Mouse (Mus musculus) bone marrow, adult 2 months (tissue): ENCODE data around the gene Ankrd44. TPM values are rescaled to one million over a fixed set of nuclear protein-coding genes. Genes with fewer than 3 reads are reported as not detected.

ENCODE experiments used
- H3K27ac ChIP-seq: fragments of 200-500 bp; 2 replicates; pipeline ENCODE4 v1.5.1; 2012; ENCODE audit warnings: low read depth, mild to moderate bottlenecking, control low read depth, inconsistent platforms, low read length; ENCODE audit not compliant: control insufficient read depth, poor library complexity, insufficient read depth
- H3K4me1 ChIP-seq: fragments of 200-500 bp; 2 replicates; pipeline ENCODE4 v1.6.1; 2011; ENCODE audit warnings: low read length; ENCODE audit not compliant: control insufficient read depth, insufficient read depth
- H3K4me3 ChIP-seq: fragments of 200-500 bp; replicated peaks from 2 replicates; pipeline ENCODE3; 2011; ENCODE audit warnings: mild to moderate bottlenecking, low read depth, low read length, control low read depth; ENCODE audit not compliant: control insufficient read depth
- CTCF ChIP-seq: fragments of 200-500 bp; IDR thresholded peaks from 2 replicates; pipeline ENCODE4 v1.5.1; 2011; ENCODE audit warnings: low read length, control low read depth; ENCODE audit not compliant: control insufficient read depth, insufficient read depth
- POLR2A ChIP-seq: fragments of 200-500 bp; IDR thresholded peaks from 2 replicates; pipeline ENCODE4 v1.6.1; 2011; ENCODE audit warnings: low read depth, mild to moderate bottlenecking, control low read depth, low read length, borderline replicate concordance; ENCODE audit not compliant: control insufficient read depth
- WGBS: fragments of 180-500 bp; shearing (Covaris S2); methylation state at CpG from one replicate; pipeline ENCODE4 v1.1.7; 2018; 5-methylcytosine and 5-hydroxymethylcytosine counted together
- polyA plus RNA-seq: library from polyadenylated mRNA; stranded (reverse); fragments of >200 nt; gene quantifications from 2 replicates; pipeline ENCODE4 v1.2.4, GENCODE M21; 2011; ENCODE audit warnings: low replicate concordance; ENCODE audit not compliant: missing spikeins, insufficient read depth, insufficient read length

Gene Ankrd44
- polyA plus RNA-seq, 1 experiment, result 47.3 TPM

- H3K4me3 ChIP-seq, result no peak overlapping the region
- no peak for TF ChIP-seq POLR2A
- no peak for TF ChIP-seq CTCF
- 11% methylated on average over 5 of the region's 5 CpGs for WGBS
- H3K27ac ChIP-seq, result no peak overlapping the region
- H3K4me1 ChIP-seq, result peaks cover 4% of the 10 kb centered on the region
Measured at GRCm38 (mm10) chr1:54888449-54888848, 37.7 kb downstream of the Ankrd44 start.

DNA sequence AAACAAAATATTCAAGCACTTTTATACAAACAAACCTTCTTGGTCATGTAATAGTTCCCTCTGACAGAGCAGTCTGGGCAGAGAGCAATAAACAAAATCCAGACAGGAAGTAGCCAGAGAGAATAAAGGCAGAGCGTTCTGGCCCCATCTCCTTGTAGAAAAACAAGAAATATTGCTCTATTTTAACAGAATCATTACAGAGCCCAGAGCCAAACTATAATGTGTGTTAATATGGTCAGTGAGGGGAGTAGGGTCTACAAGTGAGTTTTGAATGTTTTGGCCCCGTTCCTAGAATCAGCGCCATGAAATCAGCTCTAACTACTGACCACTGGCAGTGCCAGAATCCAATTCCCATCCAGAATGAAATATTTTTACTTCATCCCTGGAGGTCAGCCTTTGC, 38.3 kb downstream of the Ankrd44 start:
- 61% methylated on average over 3 of the region's 3 CpGs for WGBS
- no peak overlapping the region for H3K27ac ChIP-seq

GRCm38 (mm10) chr1:54882856-54883467, 43.2 kb downstream of the Ankrd44 start:
- whole genome bisulfite sequencing, result 53% methylated on average over 2 of the region's 2 CpGs
- TF ChIP-seq CTCF (no peak), POLR2A (no peak)

More for the DNA sequence above, 38.3 kb downstream of the Ankrd44 start:
- Histone ChIP-seq H3K4me3 (no peak overlapping the region), H3K4me1 (peaks cover 4% of the 10 kb centered on the region)
- TF ChIP-seq POLR2A, result no peak
- no peak for TF ChIP-seq CTCF

DNA sequence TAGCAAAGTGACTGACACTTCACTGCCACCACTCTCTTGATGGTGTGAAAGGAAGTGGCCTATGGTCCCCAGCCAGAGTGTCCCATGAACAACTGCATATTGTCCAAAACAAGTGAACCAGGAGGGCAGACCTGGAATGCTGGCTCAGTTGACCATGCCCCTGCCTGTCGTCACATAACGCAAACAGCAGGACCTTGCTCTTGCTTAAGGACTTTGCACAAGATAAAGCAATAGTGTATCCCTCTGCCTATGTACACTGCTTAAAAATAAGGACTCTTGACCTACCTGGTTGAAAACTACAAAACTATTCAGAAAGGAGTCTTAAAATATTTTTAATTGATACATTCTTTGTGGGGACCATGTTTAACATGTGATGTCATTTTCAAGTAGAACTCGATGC, 44.7 kb downstream of the Ankrd44 start:
- Histone ChIP-seq H3K27ac (no peak overlapping the region), H3K4me1 (peaks cover 1% of the 10 kb centered on the region), H3K4me3 (no peak overlapping the region)
- TF ChIP-seq POLR2A, result no peak
- TF ChIP-seq CTCF, result no peak
- WGBS, result 59% methylated on average over 3 of the region's 3 CpGs

More at GRCm38 (mm10) chr1:54882856-54883467, 43.2 kb downstream of the Ankrd44 start:
- Histone ChIP-seq H3K27ac (no peak overlapping the region), H3K4me3 (no peak overlapping the region), H3K4me1 (peaks cover 1% of the 10 kb centered on the region)

DNA sequence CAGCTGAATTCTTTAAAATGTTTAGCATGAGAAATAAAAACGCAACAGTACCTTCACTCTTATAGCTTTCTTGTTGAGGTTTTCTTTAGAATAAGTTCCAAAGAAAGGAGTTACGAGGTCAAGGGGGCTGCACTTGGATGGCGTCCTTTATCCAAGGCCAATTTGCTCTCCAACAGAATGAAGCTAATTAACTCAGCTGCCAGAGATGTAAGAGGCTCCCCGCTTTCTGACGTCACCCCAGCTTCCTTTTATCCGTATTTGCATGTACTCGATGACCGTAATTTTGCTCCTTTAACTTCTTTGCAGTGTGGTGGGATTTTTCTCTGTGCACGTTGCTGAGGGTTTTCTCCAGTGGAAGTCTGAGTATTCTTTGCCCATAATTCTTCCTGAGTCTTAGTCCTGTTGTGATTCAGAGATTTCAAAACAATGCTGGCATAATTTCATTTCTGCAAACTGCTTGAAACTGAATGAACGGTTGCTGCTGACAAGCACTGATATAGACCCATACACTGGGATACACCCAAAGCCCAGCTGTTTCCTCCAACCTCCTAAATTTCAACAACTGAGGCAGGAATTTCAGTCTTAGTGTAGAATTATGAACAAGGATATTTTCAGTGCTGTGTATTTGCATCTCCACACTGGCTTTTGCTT, 48.6 kb downstream of the Ankrd44 start:
- 56% methylated on average over 10 of the region's 10 CpGs for WGBS
- Histone ChIP-seq H3K4me3 (no peak overlapping the region), H3K27ac (no peak overlapping the region), H3K4me1 (peaks cover 4% of the 10 kb centered on the region)
- TF ChIP-seq CTCF, result no peak
- no peak for TF ChIP-seq POLR2A

DNA sequence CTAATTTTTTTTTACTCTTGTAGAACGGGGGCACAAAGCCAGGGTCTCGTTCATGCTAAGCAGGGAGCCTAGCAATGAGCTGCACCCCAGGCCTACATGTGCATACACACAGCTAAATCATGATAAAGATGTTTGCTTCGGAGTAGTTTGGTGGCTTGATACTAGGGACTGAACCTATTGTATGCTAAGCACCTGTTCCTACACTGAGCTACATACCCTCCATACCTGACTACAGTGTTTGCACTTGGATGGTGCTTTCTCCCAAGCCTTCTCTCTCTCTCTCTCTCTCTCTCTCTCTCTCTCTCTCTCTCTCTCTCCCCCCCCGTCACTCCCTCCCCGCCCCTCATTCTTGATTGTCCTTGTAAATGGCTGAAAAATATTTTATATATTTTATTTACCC, 49.2 kb downstream of the Ankrd44 start:
- 86% methylated on average over 5 of the region's 5 CpGs for WGBS
- TF ChIP-seq CTCF (no peak), POLR2A (no peak)

DNA sequence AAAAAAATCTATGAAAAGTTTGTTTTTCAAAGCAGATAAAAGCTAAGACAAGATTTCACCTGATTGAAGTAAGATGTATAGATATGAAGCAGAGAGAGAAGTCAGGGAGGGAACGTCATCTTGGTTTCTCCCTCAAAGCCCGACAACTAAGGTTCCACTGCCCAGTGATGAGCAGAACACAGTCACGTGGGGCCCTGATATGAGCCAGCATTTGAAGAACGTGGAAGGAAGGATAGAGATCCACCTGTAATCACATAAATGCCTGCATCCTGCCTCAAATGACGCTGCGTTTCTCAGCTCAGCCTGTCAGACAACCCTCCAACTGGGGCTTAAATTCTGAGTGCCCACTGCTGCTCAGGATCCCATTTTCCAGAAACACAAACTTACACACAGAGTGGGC, 52.1 kb downstream of the Ankrd44 start:
- WGBS, result 22% methylated on average over 6 of the region's 6 CpGs
- no peak overlapping the region for H3K27ac ChIP-seq
- TF ChIP-seq POLR2A (no peak), CTCF (no peak)
- H3K4me1 ChIP-seq, result peaks cover 7% of the 10 kb centered on the region
- no peak overlapping the region for H3K4me3 ChIP-seq

More for the DNA sequence above, 49.2 kb downstream of the Ankrd44 start:
- Histone ChIP-seq H3K4me1 (peaks cover 3% of the 10 kb centered on the region), H3K4me3 (no peak overlapping the region), H3K27ac (no peak overlapping the region)

DNA sequence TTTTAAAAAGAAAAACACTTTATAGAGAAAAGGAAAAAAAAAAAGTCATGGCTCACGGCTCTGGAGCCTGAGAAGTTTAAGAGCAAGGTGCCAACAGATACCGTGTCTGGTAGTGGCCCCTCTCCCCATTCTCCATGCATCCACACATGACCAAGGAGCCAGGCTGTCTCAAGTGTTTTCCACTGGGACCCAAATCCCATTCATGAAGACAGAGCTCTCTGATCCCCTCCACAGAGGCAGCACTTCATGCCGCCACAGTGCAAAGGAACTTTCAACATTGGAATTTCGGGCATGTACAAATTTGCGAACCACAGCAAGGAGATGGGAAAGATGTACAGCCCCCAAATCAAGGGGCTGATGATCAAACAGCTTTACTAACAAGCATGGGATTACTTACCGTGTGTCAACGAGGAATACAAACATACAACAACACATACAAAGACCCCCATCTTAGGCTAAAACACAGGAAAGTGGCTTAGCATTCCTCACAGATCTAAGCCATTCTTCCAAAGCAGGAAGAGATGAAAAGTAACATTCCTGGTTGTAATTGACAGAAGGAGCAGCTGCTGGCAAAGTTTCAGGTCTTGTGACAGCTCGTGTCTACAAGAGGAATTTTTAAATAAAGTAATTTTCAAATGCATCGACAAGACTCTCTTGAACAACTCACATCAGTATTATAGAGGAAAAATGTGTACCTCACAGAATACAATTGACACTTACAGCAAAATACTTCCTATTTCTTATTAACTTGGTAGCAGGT, 53.1 kb downstream of the Ankrd44 start:
- WGBS, result 77% methylated on average over 9 of the region's 9 CpGs
- H3K4me1 ChIP-seq, result peaks cover 7% of the 10 kb centered on the region
- TF ChIP-seq POLR2A (no peak), CTCF (no peak)

More for the DNA sequence above, 53.1 kb downstream of the Ankrd44 start:
- Histone ChIP-seq H3K27ac (no peak overlapping the region), H3K4me3 (no peak overlapping the region)
